ENCODE assay signal across 30 mouse cellular contexts in genomic region chr8:40152451-40152850, GRCm38 (mm10).
DNase-seq lines count a peak whose midpoint lies in the region; ATAC-seq and TF ChIP-seq lines count a peak whose summit lies in the region.
"Had no signal": no experiment of that assay in that cellular context is flagged by ENCODE, and none has a peak within 500 bp of the region (broad histone marks: within the 10 kb centered on the region; RNA-seq: fewer than 3 reads in every experiment).

No protein-coding gene starts in this region.

- no peaks in the 10 kb centered on the region for H3K9me3 ChIP-seq in intestine, postnatal 0 days (ENCODE audit: control insufficient read depth)
- H3K9me3 ChIP-seq in intestine, embryonic 16.5 days (ENCODE audit: control insufficient read depth, low read length) = no peaks in the 10 kb centered on the region
- H3K9me3 ChIP-seq: forebrain, embryonic 12.5 days; hindbrain, embryonic 12.5 days; limb, embryonic 12.5 days; liver, embryonic 15.5 days; lung, embryonic 15.5 days; neural tube, embryonic 13.5 days; stomach, embryonic 15.5 days had no signal

- H3K27ac ChIP-seq in intestine, postnatal 0 days (ENCODE audit: low read depth, low read length) = no peak overlapping the region
- H3K27ac ChIP-seq in intestine, embryonic 16.5 days (ENCODE audit: low read length) = no peak overlapping the region
- H3K27ac ChIP-seq: forebrain, embryonic 12.5 days; hindbrain, embryonic 12.5 days; limb, embryonic 12.5 days; liver, embryonic 15.5 days; lung, embryonic 15.5 days; neural tube, embryonic 13.5 days; stomach, embryonic 15.5 days had no signal

- H3K4me3 ChIP-seq in intestine, postnatal 0 days (ENCODE audit: low read depth, low read length) = no peak overlapping the region
- no peak overlapping the region for H3K4me3 ChIP-seq in intestine, embryonic 16.5 days (ENCODE audit: low read length)
- H3K4me3 ChIP-seq: erythroblast, embryonic 14.5 days; forebrain, embryonic 12.5 days; hindbrain, embryonic 12.5 days; limb, embryonic 12.5 days; liver, embryonic 15.5 days; lung, embryonic 15.5 days; neural tube, embryonic 13.5 days; stomach, embryonic 15.5 days had no signal

- no peaks in the 10 kb centered on the region for H3K4me1 ChIP-seq in intestine, postnatal 0 days (replicated peaks; ENCODE audit: control insufficient read depth, insufficient read depth, low read length)
- H3K4me1 ChIP-seq in intestine, embryonic 16.5 days (ENCODE audit: control insufficient read depth, insufficient read depth, low read length) = no peaks in the 10 kb centered on the region
- H3K4me1 ChIP-seq: limb, embryonic 12.5 days; liver, embryonic 15.5 days; lung, embryonic 15.5 days; stomach, embryonic 15.5 days had no signal

- DNase-seq in embryo, embryonic 11 days = peak; percentile 11
- DNase-seq in embryo, embryonic 10 days (ENCODE audit: low spot score) = no peak
- DNase-seq in retina, postnatal 1 day = peak; percentile 6
- DNase-seq in retina, embryonic 14.5 days (ENCODE audit: low spot score) = no peak
- DNase-seq in cerebellum, adult 9-10 months = no peak
- no peak for DNase-seq in gastrocnemius, postnatal 36 days
- DNase-seq: adrenal gland, postnatal 25 days; cerebellum, adult 11-12 months; cerebellum, postnatal 10 days; gastrocnemius, postnatal 25 days; heart, adult 18-20 months; heart, postnatal 36 days; kidney, adult 18-20 months; kidney, postnatal 4 days; layer of hippocampus, adult 9-11 months; lung, postnatal 36 days; right cerebral cortex, postnatal 14 days; thymus, postnatal 14 days had no signal

- intact Hi-C loops in gastrocnemius, postnatal 36 days (cut with DNase I) = no loop called here

- 72% methylated on average over 2 of the region's 2 CpGs for WGBS in intestine, postnatal 0 days
- WGBS in intestine, embryonic 16.5 days = 66% methylated on average over 2 of the region's 2 CpGs

- H3K9ac ChIP-seq in intestine, postnatal 0 days (ENCODE audit: low read depth, low read length) = no peak overlapping the region
- H3K9ac ChIP-seq in intestine, embryonic 16.5 days (ENCODE audit: low read depth, low read length) = no peak overlapping the region
- H3K9ac ChIP-seq: forebrain, embryonic 12.5 days; hindbrain, embryonic 12.5 days; limb, embryonic 12.5 days; liver, embryonic 15.5 days; lung, embryonic 15.5 days; neural tube, embryonic 13.5 days; stomach, embryonic 15.5 days had no signal

- peak; percentile 20 for TF ChIP-seq CTCF in intestine, postnatal 0 days (IDR thresholded peaks at IDR 0.05; ENCODE audit: low read depth)

- no peak for ATAC-seq in intestine, postnatal 0 days
- ATAC-seq in intestine, embryonic 16.5 days = no peak

- no peak overlapping the region for H3K4me2 ChIP-seq in intestine, postnatal 0 days (replicated peaks; ENCODE audit: low read depth)
- no peak overlapping the region for H3K4me2 ChIP-seq in intestine, embryonic 16.5 days (ENCODE audit: low read depth, low read length)
- H3K4me2 ChIP-seq: forebrain, embryonic 12.5 days; heart, embryonic 11.5 days; hindbrain, embryonic 12.5 days; limb, embryonic 12.5 days; liver, embryonic 15.5 days; lung, embryonic 15.5 days; midbrain, embryonic 11.5 days; neural tube, embryonic 13.5 days; stomach, embryonic 15.5 days had no signal

- no peaks in the 10 kb centered on the region for H3K36me3 ChIP-seq in intestine, postnatal 0 days (ENCODE audit: control insufficient read depth, insufficient read depth)
- H3K36me3 ChIP-seq in intestine, embryonic 16.5 days (ENCODE audit: control insufficient read depth, insufficient read depth, low read length) = no peaks in the 10 kb centered on the region
- H3K36me3 ChIP-seq: forebrain, embryonic 12.5 days; hindbrain, embryonic 12.5 days; limb, embryonic 12.5 days; liver, embryonic 15.5 days; lung, embryonic 15.5 days; neural tube, embryonic 13.5 days; stomach, embryonic 15.5 days had no signal

- H3K27me3 ChIP-seq in intestine, postnatal 0 days (replicated peaks; ENCODE audit: control insufficient read depth, insufficient read depth, low read length) = no peaks in the 10 kb centered on the region
- no peaks in the 10 kb centered on the region for H3K27me3 ChIP-seq in intestine, embryonic 16.5 days (replicated peaks; ENCODE audit: control insufficient read depth, insufficient read depth, low read length)
- H3K27me3 ChIP-seq: forebrain, embryonic 12.5 days; hindbrain, embryonic 12.5 days; limb, embryonic 12.5 days; liver, embryonic 15.5 days; lung, embryonic 15.5 days; neural tube, embryonic 13.5 days; stomach, embryonic 15.5 days had no signal

Comparison
In these comparisons a context has a peak if more than half of its experiments do, and no peak if none do; other contexts are left out.
1. DNase-seq: peak in embryo, embryonic 11 days (single experiment) and retina, postnatal 1 day (single experiment); none in embryo, embryonic 10 days (single experiment), retina, embryonic 14.5 days (single experiment), cerebellum, adult 9-10 months (single experiment) and gastrocnemius, postnatal 36 days (0 of 2).